Mouse (Mus musculus) embryonic facial prominence, embryonic 13.5 days (tissue): ENCODE data around the gene Asic1. TPM values are rescaled to one million over a fixed set of nuclear protein-coding genes. Genes with fewer than 3 reads are reported as not detected.

Source experiments
- ATAC-seq: fragments of 200-750 bp; cut with Nextera tagmentation; 2 replicates; pipeline ENCODE4 v1.8.0; 2017; ENCODE audit warnings: low read depth; ENCODE audit not compliant: insufficient number of reproducible peaks, insufficient read depth, low FRiP score, low TSS enrichment
- H3K27ac ChIP-seq: fragments of 300-500 bp; sonication (generic); 2 replicates; pipeline ENCODE4 v1.5.1; 2015; ENCODE audit warnings: moderate library complexity, mild to moderate bottlenecking, inconsistent platforms
- H3K27me3 ChIP-seq: fragments of 300-500 bp; sonication (generic); 2 replicates; pipeline ENCODE4 v1.6.1; 2015; ENCODE audit warnings: mild to moderate bottlenecking, inconsistent platforms
- H3K36me3 ChIP-seq: fragments of 300-500 bp; sonication (generic); 2 replicates; pipeline ENCODE4 v1.6.1; 2015; ENCODE audit warnings: mild to moderate bottlenecking, inconsistent platforms
- H3K4me1 ChIP-seq: fragments of 300-500 bp; sonication (generic); 2 replicates; pipeline ENCODE4 v1.6.1; 2015; ENCODE audit warnings: inconsistent platforms
- H3K4me2 ChIP-seq: fragments of 300-500 bp; sonication (generic); 2 replicates; pipeline ENCODE4 v1.6.1; 2015; ENCODE audit warnings: moderate library complexity, mild to moderate bottlenecking, inconsistent platforms
- H3K4me3 ChIP-seq: fragments of 300-500 bp; sonication (generic); 2 replicates; pipeline ENCODE4 v1.5.1; 2015; ENCODE audit warnings: mild to moderate bottlenecking, inconsistent platforms
- H3K9ac ChIP-seq: fragments of 300-500 bp; sonication (generic); 2 replicates; pipeline ENCODE4 v1.6.1; 2015; ENCODE audit warnings: mild to moderate bottlenecking, inconsistent platforms
- H3K9me3 ChIP-seq: fragments of 300-500 bp; sonication (generic); 2 replicates; pipeline ENCODE4 v1.6.1; 2016; ENCODE audit warnings: inconsistent platforms
- WGBS: fragments of 180-500 bp; shearing (Covaris S2); methylation state at CpG from one replicate; pipeline ENCODE4 v1.1.7; 2015; ENCODE audit warnings: mixed read lengths; 5-methylcytosine and 5-hydroxymethylcytosine counted together
- polyA plus RNA-seq: library from polyadenylated mRNA; unstranded; fragments of >200 nt; fragmentation: Nextera tagmentation; extraction: Ambion mirVana; gene quantifications from 2 replicates; pipeline ENCODE4 v1.2.1, GENCODE M21; 2015

Asic1 gene
- polyA plus RNA-seq, 1 experiment from 2014 or later = 4.2 TPM

DNA sequence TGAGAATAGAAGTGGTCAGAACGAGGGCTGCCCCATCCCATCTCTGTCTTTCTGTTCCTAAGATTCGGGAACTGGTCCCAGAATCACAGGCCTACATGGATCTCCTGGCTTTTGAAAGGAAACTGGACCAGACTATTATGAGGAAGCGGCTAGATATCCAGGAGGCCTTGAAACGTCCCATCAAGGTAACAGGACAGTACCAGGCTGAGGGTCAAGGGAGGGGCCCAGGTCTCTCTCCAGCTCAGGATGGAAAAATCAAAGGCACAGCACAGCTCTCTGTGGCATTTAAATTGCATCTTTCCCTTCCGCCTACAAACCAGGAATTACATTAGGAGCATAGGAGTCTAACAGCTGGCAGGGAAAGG, 33.5 kb downstream of the Asic1 start:
- ATAC-seq = no peak
- Histone ChIP-seq H3K4me3 (peak overlapping the region; percentile 80), H3K4me2 (peak overlapping the region; percentile 80)

DNA sequence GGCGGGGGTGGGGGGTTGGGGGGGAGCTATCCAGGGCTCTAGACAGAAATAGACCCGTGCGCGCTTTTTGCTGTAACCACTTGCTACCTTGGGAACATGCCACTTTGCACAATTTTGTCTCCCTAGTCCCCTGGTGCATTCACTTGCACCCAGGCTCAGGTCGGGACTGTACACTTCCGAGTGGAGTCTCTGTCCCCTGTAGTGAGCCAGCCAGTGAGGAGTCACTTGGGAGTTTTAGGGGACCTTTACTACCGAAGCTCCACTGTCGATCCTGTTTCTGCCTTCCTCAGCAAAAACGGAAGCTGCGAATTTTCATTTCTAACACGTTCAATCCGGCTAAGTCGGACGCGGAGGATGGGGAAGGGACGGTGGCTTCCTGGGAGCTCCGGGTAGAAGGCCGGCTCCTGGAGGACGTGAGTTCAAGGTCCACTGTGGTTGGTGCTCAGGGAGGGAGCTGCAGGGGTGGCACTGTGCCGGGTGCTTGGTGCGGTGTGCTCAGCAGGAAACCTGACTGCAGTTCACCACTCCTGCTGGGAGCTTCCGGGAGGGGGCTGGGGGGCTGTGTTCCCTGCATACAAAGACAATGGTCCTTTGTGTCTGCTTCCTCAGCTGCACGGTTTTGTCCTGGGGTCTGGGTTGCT, 34.0 kb downstream of the Asic1 start:
- H3K36me3 ChIP-seq = peaks cover 47% of the 10 kb centered on the region
- WGBS = 22% methylated on average over 23 of the region's 23 CpGs

More for the DNA sequence above, 33.5 kb downstream of the Asic1 start:
- WGBS = 53% methylated on average over 5 of the region's 5 CpGs
- Histone ChIP-seq H3K36me3 (peaks cover 42% of the 10 kb centered on the region), H3K27ac (peak overlapping the region; percentile 96; the same call in 1 of the 2 replicates), H3K9me3 (no peaks in the 10 kb centered on the region), H3K4me1 (peaks cover 38% of the 10 kb centered on the region), H3K9ac (peak overlapping the region; percentile 96), H3K27me3 (peaks cover 4% of the 10 kb centered on the region; the same call in 1 of the 2 replicates)

DNA sequence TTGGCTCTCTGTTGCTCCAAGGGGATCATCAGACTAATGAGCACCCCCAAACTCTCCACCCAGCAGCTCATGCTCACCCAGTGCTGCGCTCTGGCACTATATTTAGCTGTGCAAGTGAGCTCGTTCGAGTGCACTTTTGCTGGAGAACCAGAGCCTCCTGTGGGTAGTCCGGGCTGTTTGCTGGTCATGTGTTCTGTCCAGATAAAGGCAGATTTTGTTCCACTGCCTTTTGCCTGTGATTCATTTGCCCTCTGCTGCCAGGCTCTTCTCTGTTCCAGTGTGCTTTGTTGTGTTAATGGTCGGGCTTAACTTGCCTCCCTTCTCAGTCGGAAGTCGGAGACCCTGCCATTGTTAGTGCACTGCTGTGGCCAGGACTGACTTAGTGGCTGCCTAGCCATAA, 34.7 kb downstream of the Asic1 start:
- H3K4me2 ChIP-seq = peak overlapping the region; percentile 80; the same call in 1 of the 2 replicates
- peak overlapping the region; percentile 96 for H3K27ac ChIP-seq
- no peaks in the 10 kb centered on the region for H3K27me3 ChIP-seq
- H3K9ac ChIP-seq = peak overlapping the region; percentile 96
- H3K9me3 ChIP-seq = no peaks in the 10 kb centered on the region
- H3K4me1 ChIP-seq = peaks cover 35% of the 10 kb centered on the region
- ATAC-seq = no peak
- H3K4me3 ChIP-seq = 0 out of 2 replicates have a peak overlapping the region, but pooled peaks have one; percentile 80
- WGBS = 53% methylated on average over 7 of the region's 7 CpGs
- peaks cover 55% of the 10 kb centered on the region for H3K36me3 ChIP-seq

More for the DNA sequence above, 34.0 kb downstream of the Asic1 start:
- Histone ChIP-seq H3K27me3 (no peaks in the 10 kb centered on the region; the same call in 1 of the 2 replicates), H3K4me1 (peaks cover 35% of the 10 kb centered on the region), H3K27ac (peak overlapping the region; percentile 96; the same call in 1 of the 2 replicates), H3K4me2 (peak overlapping the region; percentile 80), H3K9ac (peak overlapping the region; percentile 96), H3K9me3 (no peaks in the 10 kb centered on the region), H3K4me3 (peak overlapping the region; percentile 80)
- no peak for ATAC-seq

DNA sequence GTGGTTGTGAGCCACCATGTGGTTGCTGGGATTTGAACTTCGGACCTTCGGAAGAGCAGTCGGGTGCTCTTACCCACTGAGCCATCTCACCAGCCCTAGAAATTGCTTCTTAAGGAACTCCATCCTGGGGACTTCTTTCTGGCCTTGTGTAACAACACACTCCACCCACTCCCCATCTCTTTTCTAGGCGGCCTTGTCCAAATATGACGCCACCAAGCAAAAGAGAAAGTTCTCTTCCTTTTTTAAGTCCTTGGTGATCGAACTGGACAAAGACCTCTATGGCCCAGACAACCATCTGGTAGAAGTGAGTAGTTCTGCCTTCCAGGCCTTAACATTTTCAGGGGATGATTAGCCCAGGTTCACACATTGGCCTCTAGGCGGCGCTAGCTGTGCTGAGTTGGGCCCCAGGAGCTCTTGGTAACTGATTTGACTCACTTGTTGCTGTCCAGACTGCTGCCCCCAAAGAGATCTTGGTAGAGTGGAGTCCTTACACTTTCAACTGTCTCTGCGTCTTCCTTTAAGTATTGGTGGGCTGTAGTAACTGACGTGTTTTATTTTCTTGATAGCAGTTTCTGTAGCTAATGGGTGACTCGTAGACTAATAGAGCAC, 35.4 kb downstream of the Asic1 start, which contains the start of gene Gm17349:
TSS of gene Gm17349 (minus strand) at position 51 of the 609 bp plus-strand sequence.
- H3K9ac ChIP-seq = peak within 1 kb of the TSS; percentile 96

DNA sequence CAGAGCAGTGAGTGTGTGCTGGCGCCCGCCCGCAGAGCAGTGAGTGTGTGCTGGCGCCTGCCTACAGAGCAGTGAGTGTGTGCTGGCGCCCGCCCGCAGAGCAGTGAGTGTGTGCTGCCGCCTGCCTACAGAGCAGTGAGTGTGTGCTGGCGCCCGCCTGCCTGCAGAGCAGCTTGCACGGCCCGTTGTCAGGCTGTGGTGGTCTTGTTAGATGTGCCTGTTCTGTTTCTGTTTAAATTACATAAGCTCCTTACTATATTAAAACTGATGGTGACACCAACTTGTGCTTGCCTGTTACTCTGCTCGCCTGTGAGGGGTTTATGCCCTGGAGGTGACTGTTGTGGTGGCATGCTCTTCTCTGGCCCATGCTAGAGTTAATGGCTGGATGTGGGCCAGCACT, 38.0 kb downstream of the Asic1 start:
- ATAC-seq = no peak
- Histone ChIP-seq H3K9ac (no peak overlapping the region), H3K27me3 (no peaks in the 10 kb centered on the region)

More for the DNA sequence above, 35.4 kb downstream of the Asic1 start, which contains the start of gene Gm17349:
- Histone ChIP-seq H3K4me2 (peak within 1 kb of the TSS; percentile 80), H3K36me3 (peaks cover 61% of the 10 kb centered on the region), H3K4me1 (peaks cover 32% of the 10 kb centered on the region), H3K27ac (peak within 1 kb of the TSS; percentile 96), H3K9me3 (no peaks in the 10 kb centered on the region), H3K27me3 (no peaks in the 10 kb centered on the region), H3K4me3 (peak within 1 kb of the TSS; percentile 80)
- ATAC-seq = no peak
- 66% methylated on average over 11 of the region's 11 CpGs for WGBS

DNA sequence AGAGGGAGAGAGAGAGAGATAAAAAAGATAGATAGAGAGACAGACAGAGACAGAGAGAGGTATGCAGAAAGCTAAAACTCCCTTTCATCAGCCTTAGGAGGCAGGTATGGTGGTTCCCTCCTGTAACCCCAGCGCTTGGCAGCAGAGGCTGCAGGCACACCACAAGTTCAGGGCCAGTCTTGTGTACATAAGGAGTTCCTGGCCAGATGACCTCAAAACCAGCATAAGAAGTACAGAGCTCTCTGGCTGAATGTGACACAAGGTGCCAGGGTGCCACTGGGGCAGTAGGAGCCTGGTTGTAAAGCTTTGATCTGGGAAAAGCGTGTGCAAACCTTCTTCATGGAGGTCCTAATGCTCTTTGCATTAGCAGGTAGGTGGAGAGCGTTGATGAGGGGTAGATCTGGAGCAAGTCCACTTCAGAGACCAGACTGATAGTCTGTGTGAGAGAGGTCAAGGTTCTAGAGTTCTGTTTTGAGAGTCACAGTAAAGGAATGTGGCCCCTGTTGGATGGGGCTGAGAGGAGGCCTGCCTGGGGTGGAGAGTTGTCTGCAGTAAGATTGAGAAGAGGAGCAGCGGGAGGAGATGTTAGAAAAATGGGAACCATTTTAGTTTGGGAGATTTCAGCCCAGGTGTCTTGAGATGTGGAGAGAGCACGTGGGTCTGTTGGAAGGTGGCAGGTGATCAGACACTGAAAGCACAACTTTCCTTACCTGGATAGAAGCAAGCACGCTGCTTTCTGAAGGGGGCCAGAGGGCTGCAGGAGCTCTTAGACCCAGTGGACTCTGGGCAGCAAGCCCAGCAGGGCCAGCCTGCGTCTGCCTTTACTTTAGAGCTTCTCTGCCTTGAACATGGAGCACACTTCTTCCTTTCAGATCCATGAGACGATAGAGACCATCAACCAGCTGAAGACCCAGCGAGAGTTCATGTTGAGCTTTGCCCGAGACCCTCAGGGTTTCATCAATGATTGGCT, 40.3 kb downstream of the Asic1 start:
- no peak overlapping the region for H3K4me3 ChIP-seq
- H3K4me1 ChIP-seq = peaks cover 6% of the 10 kb centered on the region; the same call in 1 of the 2 replicates
- WGBS = 91% methylated on average over 10 of the region's 10 CpGs
- peaks cover 97% of the 10 kb centered on the region for H3K36me3 ChIP-seq
- no peak overlapping the region for H3K27ac ChIP-seq
- no peak for ATAC-seq
- H3K9ac ChIP-seq = no peak overlapping the region
- H3K27me3 ChIP-seq = no peaks in the 10 kb centered on the region
- H3K9me3 ChIP-seq = no peaks in the 10 kb centered on the region
- no peak overlapping the region for H3K4me2 ChIP-seq

More for the DNA sequence above, 38.0 kb downstream of the Asic1 start:
- no peak overlapping the region for H3K4me2 ChIP-seq
- H3K4me3 ChIP-seq = no peak overlapping the region
- no peaks in the 10 kb centered on the region for H3K9me3 ChIP-seq
- H3K36me3 ChIP-seq = peaks cover 87% of the 10 kb centered on the region
- 94% methylated on average over 13 of the region's 13 CpGs for WGBS
- peaks cover 21% of the 10 kb centered on the region for H3K4me1 ChIP-seq
- no peak overlapping the region for H3K27ac ChIP-seq

DNA sequence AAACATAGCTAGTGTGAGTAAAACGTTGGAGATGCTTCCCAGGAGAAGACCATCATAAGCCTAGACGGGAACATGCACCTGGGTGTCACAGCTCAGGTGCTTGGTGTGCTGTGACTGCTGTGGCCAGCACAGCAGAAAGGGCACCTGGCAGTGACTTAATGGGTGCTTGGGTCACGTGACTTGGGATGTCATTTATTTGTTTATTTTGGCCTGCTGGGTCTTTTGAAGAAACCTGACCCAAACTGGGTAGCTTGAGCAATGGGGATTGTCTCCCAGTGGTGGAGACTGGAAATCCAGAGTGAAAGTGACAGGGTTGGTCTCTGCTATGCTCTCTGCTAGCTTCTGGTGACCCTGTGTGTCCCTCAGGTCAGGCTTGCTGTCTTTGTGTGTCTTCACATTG, 41.3 kb downstream of the Asic1 start:
- Histone ChIP-seq H3K4me2 (no peak overlapping the region), H3K4me1 (peaks cover 10% of the 10 kb centered on the region; the same call in 1 of the 2 replicates), H3K9me3 (no peaks in the 10 kb centered on the region), H3K36me3 (peaks cover 91% of the 10 kb centered on the region), H3K27ac (no peak overlapping the region), H3K9ac (no peak overlapping the region), H3K4me3 (no peak overlapping the region), H3K27me3 (no peaks in the 10 kb centered on the region)
- WGBS = 76% methylated on average over 3 of the region's 3 CpGs
- no peak for ATAC-seq

DNA sequence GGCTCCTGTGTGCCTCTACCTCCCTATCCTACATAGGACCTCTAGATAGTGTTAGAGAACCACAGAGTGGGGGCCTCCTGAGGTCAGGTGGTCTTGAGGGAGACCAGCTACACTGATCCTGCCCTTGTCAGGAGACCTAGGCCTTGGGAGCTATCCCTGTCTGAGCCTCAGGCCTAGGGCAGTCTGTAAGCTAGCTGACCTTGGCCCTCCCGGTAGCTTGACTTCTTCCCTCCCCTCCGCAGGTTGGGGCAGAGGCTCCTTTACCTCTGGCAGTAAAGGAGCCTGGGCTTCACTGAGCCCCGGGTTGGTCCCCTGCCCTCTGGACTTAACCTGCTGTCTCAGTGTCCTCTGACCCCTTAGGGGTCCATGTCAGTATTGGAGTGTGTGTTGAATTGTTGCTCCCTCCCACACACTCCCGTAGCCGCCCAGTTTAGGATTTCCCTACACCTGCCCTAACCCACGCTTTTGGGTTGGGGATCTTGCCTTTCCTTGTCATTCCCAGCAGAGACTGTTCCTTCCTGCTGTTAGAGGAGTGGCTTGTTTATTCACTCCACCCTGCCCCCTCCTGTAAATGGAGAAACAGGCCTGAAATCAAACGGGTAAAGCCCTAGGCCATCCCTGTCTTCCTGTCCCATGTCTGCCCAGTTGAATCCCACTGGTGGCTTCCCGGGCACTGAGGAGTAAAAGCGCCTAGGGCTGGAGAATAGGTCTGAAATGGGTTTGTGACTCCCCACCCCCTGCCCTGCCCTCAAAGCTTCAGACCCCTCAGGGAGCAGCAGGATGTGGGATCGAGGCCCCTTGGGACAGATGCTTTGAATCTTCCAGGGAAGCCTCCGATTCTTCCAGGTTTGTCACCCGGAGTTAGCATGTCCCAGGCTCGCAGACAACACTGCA, 42.7 kb downstream of the Asic1 start:
- no peaks in the 10 kb centered on the region for H3K27me3 ChIP-seq
- no peaks in the 10 kb centered on the region for H3K9me3 ChIP-seq
- H3K9ac ChIP-seq = no peak overlapping the region
- peaks cover 16% of the 10 kb centered on the region; the same call in 1 of the 2 replicates for H3K4me1 ChIP-seq
- no peak overlapping the region for H3K4me3 ChIP-seq
- 56% methylated on average over 13 of the region's 13 CpGs for WGBS
- H3K4me2 ChIP-seq = no peak overlapping the region
- peaks cover 81% of the 10 kb centered on the region for H3K36me3 ChIP-seq
- no peak overlapping the region for H3K27ac ChIP-seq
- peak; percentile 27; the same call in 1 of the 2 replicates for ATAC-seq

DNA sequence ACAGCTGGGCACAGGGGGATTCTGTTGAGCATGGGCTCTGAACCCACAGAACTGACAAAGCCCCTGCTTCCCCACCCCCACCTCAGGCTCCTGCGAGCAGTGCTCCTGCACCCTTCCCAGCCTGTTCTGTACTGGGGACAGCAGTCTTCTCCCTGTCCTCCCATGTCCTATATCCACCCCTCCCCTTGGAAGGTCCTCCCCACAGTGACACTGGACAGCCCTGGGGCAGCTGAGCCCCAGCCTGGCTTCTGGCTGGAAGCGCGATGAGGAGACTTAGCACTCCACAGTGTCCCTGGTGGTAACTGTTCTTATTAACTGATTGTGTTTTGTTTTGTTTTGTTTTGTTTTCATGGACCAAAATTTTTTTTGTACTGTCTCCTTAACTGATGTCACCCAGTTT, 43.4 kb downstream of the Asic1 start:
- peaks cover 16% of the 10 kb centered on the region; the same call in 1 of the 2 replicates for H3K4me1 ChIP-seq
- ATAC-seq = no peak
- 86% methylated on average over 3 of the region's 3 CpGs for WGBS
- H3K36me3 ChIP-seq = peaks cover 81% of the 10 kb centered on the region
- H3K9ac ChIP-seq = no peak overlapping the region
- no peak overlapping the region for H3K4me3 ChIP-seq
- H3K4me2 ChIP-seq = no peak overlapping the region
- no peak overlapping the region for H3K27ac ChIP-seq
- no peaks in the 10 kb centered on the region for H3K9me3 ChIP-seq
- no peaks in the 10 kb centered on the region for H3K27me3 ChIP-seq

DNA sequence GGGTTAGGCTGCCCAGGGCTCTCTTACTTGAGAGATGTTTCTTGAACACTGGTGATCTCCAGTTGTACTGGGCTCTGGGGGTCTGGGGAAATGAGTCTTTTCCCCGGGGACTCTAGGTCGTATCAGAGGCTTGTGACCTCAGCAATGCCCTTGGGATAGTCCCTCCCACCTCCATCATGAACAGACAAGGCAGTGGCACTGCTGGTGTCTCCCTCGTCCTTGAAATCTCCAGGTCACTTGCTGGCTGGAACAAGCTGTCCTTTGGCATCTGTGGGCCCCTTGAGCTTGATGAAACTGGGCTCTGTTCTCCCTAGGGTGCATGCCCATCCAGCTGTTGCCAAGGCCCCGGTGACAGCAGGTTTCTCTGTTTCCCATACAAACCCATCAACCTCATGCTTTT, 44.0 kb downstream of the Asic1 start:
- Histone ChIP-seq H3K27me3 (no peaks in the 10 kb centered on the region), H3K4me2 (no peak overlapping the region), H3K4me1 (peaks cover 16% of the 10 kb centered on the region; the same call in 1 of the 2 replicates), H3K9ac (no peak overlapping the region), H3K4me3 (no peak overlapping the region), H3K36me3 (peaks cover 81% of the 10 kb centered on the region), H3K27ac (no peak overlapping the region), H3K9me3 (no peaks in the 10 kb centered on the region)
- WGBS = 63% methylated on average over 4 of the region's 4 CpGs
- ATAC-seq = no peak
